Mouse (Mus musculus): ENCODE data around the gene Tpi1. TPM values are rescaled to one million over a fixed set of nuclear protein-coding genes. Genes with fewer than 3 reads are reported as not detected.

Tpi1 gene
- total RNA-seq, 4 experiments from 2014 or later, result 2,418 to 2,798 (median 2,572) TPM

DNA sequence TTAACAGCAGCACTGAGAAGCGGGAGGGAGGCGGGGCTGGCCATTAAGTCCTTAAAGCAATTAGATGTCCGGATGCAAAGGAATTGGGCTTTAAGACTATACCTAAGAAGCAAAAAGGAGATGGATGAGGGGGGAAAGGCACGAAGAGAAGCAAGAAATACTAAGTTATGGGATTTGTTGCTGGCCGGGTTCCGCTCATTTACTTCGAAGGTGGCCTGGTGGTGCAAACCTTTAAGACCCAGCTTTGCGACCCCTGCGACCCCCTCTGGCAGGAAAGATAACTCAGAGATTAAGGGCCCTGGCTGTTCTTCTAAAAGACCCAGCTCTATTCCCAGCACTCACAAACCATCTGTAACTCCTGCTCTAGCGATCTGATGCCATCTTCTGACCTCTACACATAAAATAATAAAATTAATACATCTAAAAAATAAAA, 34.1 kb downstream of the Tpi1 start:
- no peak for DNase-seq (ENCODE audit: low spot score in 2 of 2)

DNA sequence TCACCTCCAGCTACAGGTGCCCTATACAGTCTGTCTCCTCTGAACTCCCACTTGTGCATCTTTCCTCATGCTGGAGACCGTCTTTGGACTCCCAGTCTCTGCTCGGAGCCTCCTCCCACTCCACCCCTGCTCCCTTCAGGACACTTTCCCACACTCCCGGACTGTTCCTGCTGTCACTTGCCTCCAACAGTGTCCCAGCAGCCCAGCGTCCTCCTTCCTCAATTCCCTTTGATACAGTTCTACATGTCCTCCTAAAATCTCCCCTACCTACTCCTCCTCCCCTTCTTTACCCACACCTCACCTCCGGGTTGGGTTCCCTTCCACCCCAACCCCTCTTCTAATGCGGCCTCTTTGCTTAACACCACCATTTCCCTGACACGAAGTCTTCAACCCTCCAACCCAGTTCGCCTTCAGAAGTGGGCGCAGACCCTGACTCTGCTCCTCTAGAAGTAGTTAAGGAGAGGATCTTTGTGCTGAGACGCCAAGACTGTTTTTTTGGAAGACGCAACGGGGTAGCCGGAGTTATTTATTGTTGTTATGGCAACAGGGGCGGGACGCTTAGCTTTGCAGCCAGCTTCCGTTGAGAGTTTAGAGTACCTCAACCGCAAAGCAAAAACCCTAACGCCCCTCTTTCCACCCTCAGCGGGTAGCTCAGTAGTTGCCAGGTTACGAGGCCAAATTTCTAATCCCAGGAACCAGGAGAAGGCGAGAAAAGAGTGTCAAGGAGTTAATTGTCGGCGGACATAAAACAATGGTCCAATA, 34.7 kb downstream of the Tpi1 start, which contains the start of gene Lrrc23:
Lrrc23 (minus strand) TSS at position 506 of the 762 bp plus-strand sequence.
- no peak for DNase-seq (ENCODE audit: low spot score in 2 of 2)

DNA sequence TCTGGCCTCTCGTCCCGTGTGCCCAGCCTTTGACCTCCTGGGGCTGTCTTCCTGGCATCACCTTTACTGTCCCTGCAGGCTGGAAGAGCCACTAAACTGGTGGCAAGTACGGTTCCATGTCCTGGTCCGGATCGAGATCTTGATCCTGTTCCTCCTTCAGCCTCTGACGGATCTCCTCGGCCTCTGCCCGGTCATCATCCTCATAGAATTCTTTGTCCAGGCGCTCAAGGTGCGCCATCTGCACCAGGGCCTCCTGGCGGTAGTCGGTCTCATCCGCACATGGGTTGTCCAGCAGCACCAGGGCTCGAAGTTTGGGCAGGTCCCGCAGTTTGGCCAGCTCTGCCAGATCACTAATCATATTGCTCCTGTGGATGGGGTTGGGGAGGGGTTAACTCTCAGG, 43.6 kb downstream of the Tpi1 start:
- DNase-seq (ENCODE audit: low spot score in 2 of 2), result no peak

DNA sequence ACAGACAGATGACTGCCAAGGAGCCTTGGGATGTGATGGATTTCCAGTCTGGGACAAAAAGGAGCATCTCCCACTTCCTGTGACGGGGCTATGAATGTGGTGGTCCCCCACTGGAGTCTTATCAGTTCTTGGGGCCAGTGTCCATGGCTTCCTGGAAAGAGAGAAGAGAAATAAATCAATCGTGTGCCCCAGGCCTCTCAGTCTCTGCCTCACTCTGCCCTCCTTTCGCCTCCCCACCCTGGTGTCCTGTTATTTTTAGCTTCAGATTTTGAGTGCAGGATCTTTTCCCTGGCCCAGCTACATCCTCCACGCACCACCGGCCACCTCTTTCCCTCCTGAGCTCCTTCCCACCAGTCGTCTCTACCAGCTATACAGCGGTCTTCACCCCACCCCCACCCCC, 44.1 kb downstream of the Tpi1 start:
- no peak for DNase-seq (ENCODE audit: low spot score in 2 of 2)

DNA sequence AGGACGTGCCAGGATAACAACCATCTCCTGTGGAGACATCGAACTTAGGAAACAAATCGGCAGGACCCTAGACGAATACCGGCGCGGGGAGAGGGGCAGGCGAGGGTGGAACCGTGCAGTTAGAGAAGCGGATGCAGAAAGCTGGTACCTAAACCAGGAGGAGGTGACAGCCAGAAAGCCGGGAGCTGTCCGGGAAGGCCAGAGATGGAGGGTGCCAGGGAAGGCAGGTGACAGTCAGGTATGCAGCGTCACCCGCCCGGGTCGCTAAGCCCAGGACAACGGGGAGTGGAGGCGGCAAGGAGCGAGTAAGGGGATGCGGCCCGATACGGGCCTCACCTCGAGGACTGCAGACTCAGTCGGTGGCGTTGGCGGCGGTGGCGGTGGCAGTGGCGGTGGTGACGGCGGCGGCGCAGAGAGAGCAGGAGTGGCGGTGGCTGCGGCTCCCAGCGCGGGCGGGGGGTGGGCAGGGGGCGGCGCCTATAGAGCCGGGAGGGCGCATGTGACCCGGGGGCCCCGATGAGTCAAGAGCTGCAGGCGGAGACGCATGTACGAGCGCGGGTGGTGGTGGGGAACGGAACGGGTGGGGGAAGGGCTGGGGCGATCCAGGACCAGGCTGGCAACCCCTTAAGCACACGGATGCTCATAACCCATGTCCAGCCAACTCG, 44.9 kb downstream of the Tpi1 start, which contains the start of gene Eno2:
Eno2 (minus strand) TSS at position 573 of the 665 bp plus-strand sequence.
- no peak for DNase-seq (ENCODE audit: low spot score in 2 of 2)

DNA sequence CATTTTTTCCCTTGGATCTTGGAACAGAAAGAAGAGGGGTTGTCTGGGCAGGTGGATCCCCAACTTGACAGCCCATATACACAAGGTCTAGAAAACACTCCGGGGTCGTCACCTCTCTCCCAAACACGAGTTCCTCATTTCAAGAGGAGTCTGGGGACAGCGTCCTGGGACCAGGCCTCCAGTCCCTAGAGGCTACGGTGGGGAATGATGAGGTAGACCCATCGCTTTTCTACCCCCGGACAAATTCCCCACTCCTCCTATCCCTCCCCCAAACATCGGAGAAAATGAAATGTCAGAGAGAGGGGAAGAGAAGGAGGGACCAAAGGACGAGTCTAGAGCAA, 45.4 kb downstream of the Tpi1 start:
- DNase-seq (ENCODE audit: low spot score in 2 of 2), result no peak

DNA sequence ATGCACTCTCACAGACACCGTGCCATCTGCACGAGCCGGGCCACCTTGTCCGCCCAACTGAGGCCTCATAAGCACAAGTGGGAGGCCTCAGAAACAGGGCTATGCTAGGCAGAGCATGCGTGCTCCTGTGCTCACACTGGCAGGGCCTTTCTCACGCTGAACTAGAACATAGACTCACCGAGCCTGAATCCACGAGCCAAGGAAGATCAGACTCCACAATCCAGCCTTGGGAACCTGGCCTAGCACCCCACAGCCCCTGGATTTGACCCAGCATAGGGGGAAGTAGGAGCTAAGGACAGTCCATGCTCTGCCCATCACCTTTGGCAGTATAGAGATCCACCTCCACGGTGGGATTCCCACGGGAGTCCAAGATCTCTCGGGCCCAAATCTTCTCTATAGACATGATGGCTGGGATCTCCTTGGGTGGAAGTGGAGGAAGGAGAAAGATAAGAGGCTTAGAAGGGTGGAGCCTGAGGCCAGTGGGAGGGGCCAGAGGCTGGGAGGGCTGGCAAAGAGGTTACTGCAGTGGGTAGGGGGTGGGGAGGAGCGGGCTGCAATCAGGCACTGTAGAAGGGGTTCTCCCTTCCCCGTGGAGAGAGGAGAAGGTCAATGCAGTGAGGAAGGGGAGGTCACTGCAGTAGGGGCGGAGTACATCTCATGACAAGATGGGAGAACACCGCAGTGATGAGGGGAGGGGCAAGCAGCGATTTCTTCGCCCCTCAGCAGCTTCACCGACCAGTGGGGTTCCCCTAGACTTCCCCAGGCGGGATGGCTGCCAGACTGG, 46.0 kb downstream of the Tpi1 start:
- DNase-seq (ENCODE audit: low spot score in 2 of 2), result no peak

DNA sequence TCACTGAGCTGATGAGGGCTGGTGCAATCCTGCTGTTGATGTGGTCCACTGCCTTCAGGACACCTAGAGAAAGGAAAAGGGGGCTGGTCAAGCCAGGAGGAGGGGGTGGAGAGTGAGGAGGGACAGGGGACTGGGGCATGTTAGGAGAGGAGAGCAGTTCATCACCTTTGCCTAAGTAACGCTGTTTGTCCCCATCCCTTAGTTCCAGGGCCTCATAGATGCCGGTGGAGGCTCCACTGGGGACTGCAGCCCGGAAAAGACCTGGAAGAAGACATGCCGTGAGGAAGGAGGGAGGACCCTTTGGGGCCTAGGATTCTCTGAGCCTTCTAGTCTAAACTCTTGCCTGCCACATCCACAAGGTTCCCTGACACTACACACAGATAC, 46.6 kb downstream of the Tpi1 start:
- DNase-seq (ENCODE audit: low spot score in 2 of 2), result no peak

DNA sequence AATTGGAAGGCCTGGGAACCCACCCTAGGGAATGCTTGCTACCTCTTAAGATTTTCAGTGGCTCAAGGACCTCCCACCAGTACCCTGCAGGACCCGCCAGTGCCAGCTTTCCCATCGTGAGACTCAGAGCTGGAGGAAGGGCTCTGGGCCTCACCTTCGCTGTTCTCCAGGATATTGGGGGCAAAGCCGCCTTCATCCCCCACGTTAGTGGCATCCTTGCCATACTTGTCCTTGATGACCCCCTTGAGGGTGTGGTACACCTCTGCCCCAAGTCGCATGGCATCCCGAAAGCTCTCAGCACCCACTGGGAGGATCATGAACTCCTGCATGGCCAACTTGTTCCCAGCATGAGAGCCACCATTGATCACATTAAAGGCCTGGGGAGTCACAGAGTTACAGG, 48.1 kb downstream of the Tpi1 start:
- no peak for DNase-seq (ENCODE audit: low spot score in 2 of 2)

Other genes starting within 250 kb of the Tpi1 start
- gene C1rb, start 244.0 kb downstream of the Tpi1 start, total RNA-seq (2022), result 1 to 10 TPM in 1 of 4 experiments, under 1 TPM in 3; 0.46 to 1.2 (median 0.69) TPM
- gene C1s2, start 178.2 kb downstream of the Tpi1 start, total RNA-seq (2022), result under 1 TPM; 0.44 to 0.70 (median 0.51) TPM
- 10 to 100 TPM; 12.6 to 18.1 (median 15.6) TPM for gene Lpcat3, start 151.3 kb downstream of the Tpi1 start, total RNA-seq (2022)
- gene Emg1, start 102.1 kb downstream of the Tpi1 start, total RNA-seq (2022), result 10 to 100 TPM; 62.1 to 74.4 (median 66.1) TPM
- 100 to 1,000 TPM; 140 to 157 (median 153) TPM for gene Phb2, start 102.0 kb downstream of the Tpi1 start, total RNA-seq (2022)
- 1 to 10 TPM in 3 of 4 experiments, under 1 TPM in 1; 0.80 to 2.0 (median 1.2) TPM for gene Ptpn6, start 75.6 kb downstream of the Tpi1 start, total RNA-seq (2022)
- 100 to 1,000 TPM; 146 to 173 (median 164) TPM for gene Grcc10, start 72.9 kb downstream of the Tpi1 start, total RNA-seq (2022)
- not detected for gene Gm45234, start 58.3 kb downstream of the Tpi1 start, total RNA-seq (2022)
- gene Atn1, start 57.8 kb downstream of the Tpi1 start, total RNA-seq (2022), result 10 to 100 TPM; 41.9 to 59.4 (median 49.2) TPM
- gene Eno2, start 44.6 kb downstream of the Tpi1 start, total RNA-seq (2022), result 1 to 10 TPM in 3 of 4 experiments, under 1 TPM in 1; 0.75 to 1.4 (median 1.1) TPM
- gene Lrrc23, start 34.6 kb downstream of the Tpi1 start, total RNA-seq (2022), result not detected
- 1 to 10 TPM; 1.9 to 4.1 (median 2.9) TPM for gene Spsb2, start 5.6 kb downstream of the Tpi1 start, total RNA-seq (2022)
- 10 to 100 TPM; 44.3 to 48.1 (median 45.2) TPM for gene Usp5, start 15.2 kb upstream of the Tpi1 start, total RNA-seq (2022)
- gene Cdca3, start 15.3 kb upstream of the Tpi1 start, total RNA-seq (2022), result under 1 TPM; 0.31 to 0.51 (median 0.37) TPM
- gene Gnb3, start 26.0 kb upstream of the Tpi1 start, total RNA-seq (2022), result 1 to 10 TPM in 2 of 4 experiments, under 1 TPM in 2; 0.70 to 1.1 (median 1.0) TPM
- gene P3h3, start 43.5 kb upstream of the Tpi1 start, total RNA-seq (2022), result 1 to 10 TPM; 2.0 to 4.5 (median 3.3) TPM
- gene Gpr162, start 49.7 kb upstream of the Tpi1 start, total RNA-seq (2022), result not detected
- under 1 TPM in 1 of 4 experiments, not detected in 3; 0.11 TPM for gene Cd4, start 73.9 kb upstream of the Tpi1 start, total RNA-seq (2022)
- under 1 TPM in 1 of 4 experiments, not detected in 3; 0.31 TPM for gene Lag3, start 97.4 kb upstream of the Tpi1 start, total RNA-seq (2022)
- gene Ptms, start 105.8 kb upstream of the Tpi1 start, total RNA-seq (2022), result 10 to 100 TPM; 64.6 to 83.2 (median 76.8) TPM
- gene Mlf2, start 117.1 kb upstream of the Tpi1 start, total RNA-seq (2022), result 100 to 1,000 TPM; 192 to 219 (median 202) TPM
- gene Cops7a, start 151.2 kb upstream of the Tpi1 start, total RNA-seq (2022), result 100 to 1,000 TPM; 122 to 142 (median 131) TPM
- under 1 TPM in 3 of 4 experiments, not detected in 1; 0.19 to 0.70 (median 0.36) TPM for gene Pianp, start 182.4 kb upstream of the Tpi1 start, total RNA-seq (2022)
- gene Zfp384, start 194.8 kb upstream of the Tpi1 start, total RNA-seq (2022), result 10 to 100 TPM; 24.3 to 29.7 (median 27.4) TPM
- 10 to 100 TPM; 19.8 to 22.3 (median 20.7) TPM for gene Ing4, start 225.5 kb upstream of the Tpi1 start, total RNA-seq (2022)
- 1 to 10 TPM in 3 of 4 experiments, under 1 TPM in 1; 0.97 to 2.5 (median 1.5) TPM for gene Acrbp, start 235.4 kb upstream of the Tpi1 start, total RNA-seq (2022)